Mouse (Mus musculus): ENCODE measurements around the gene Idh3a. TPM values are rescaled to one million over a fixed set of nuclear protein-coding genes. Genes with fewer than 3 reads are reported as not detected.
A peak's percentile ranks its signal among the peaks of the same experiment; 100 is the strongest.

Gene Idh3a
- total and polyA plus RNA-seq, 3 experiments = 160 to 282 (median 205) TPM

- 0 out of 2 replicates have a peak, but pooled peaks have one; percentile 22 for TF ChIP-seq TCF12 (IDR thresholded peaks at IDR 0.05; ENCODE audit: low read depth, low read length)
- no peak for TF ChIP-seq ZKSCAN1 (IDR thresholded peaks at IDR 0.05; ENCODE audit: low read depth, low read length)
- TF ChIP-seq JUND (IDR thresholded peaks at IDR 0.05; ENCODE audit: low read depth, low read length) = no peak
- no peak for TF ChIP-seq SMC3 (IDR thresholded peaks at IDR 0.05; ENCODE audit: low read depth, low read length)
- TF ChIP-seq TAL1 (IDR thresholded peaks at IDR 0.05; ENCODE audit: low read length) = no peak
Measured at GRCm38 (mm10) chr9:54586199-54587061, at the start of gene Idh3a (continued).

- H3K4me1 ChIP-seq (ENCODE audit: control insufficient read depth in 1 of 2, insufficient read depth in 2 of 2, low read length in 2 of 2) = no peaks in the 10 kb centered on the region
- H3K9me3 ChIP-seq (replicated peaks; ENCODE audit: insufficient read depth, low read length) = no peaks in the 10 kb centered on the region
- no peak overlapping the region for H3K27ac ChIP-seq (ENCODE audit: control insufficient read depth, low read depth, low read length)
- DNase-seq (ENCODE audit: low read depth, low spot score) = no peak
- H3K79me2 ChIP-seq (ENCODE audit: control insufficient read depth, insufficient read depth, low read length, poor library complexity) = no peaks in the 10 kb centered on the region
- no peaks in the 10 kb centered on the region for H3K36me3 ChIP-seq (ENCODE audit: control insufficient read depth in 1 of 2, insufficient read depth in 2 of 2, low read length in 2 of 2)
- H3K27me3 ChIP-seq (ENCODE audit: control insufficient read depth in 1 of 2, insufficient read depth in 2 of 2, low read length in 2 of 2) = peaks cover 2 to 7% of the 10 kb centered on the region in 2 experiments
- no peak overlapping the region for H3K4me3 ChIP-seq (ENCODE audit: control insufficient read depth in 1 of 2, insufficient read depth in 1 of 2, low read depth in 2 of 2, low read length in 2 of 2)
- no peak overlapping the region for H3K9ac ChIP-seq (ENCODE audit: control insufficient read depth, low read depth, low read length, poor library complexity, severe bottlenecking)
- TF ChIP-seq POLR2AphosphoS2 (IDR thresholded peaks at IDR 0.05; ENCODE audit: low read length) = no peak
- no peak for TF ChIP-seq KAT2A (conservative IDR thresholded peaks at IDR 0.05; ENCODE audit: low read depth, low read length)
- TF ChIP-seq SMC3 (IDR thresholded peaks at IDR 0.05; ENCODE audit: low read depth, low read length) = no peak
- TF ChIP-seq ELF1 (IDR thresholded peaks at IDR 0.05; ENCODE audit: low read depth, low read length) = no peak
- no peak for TF ChIP-seq POLR2AphosphoS5 (IDR thresholded peaks at IDR 0.05; ENCODE audit: borderline replicate concordance, low read depth, low read length)
- no peak for TF ChIP-seq ZNF384 (IDR thresholded peaks at IDR 0.05; ENCODE audit: low read depth, low read length)
- no peak for TF ChIP-seq NELFE (IDR thresholded peaks at IDR 0.05; ENCODE audit: low read depth, low read length)
- TF ChIP-seq TCF12 (IDR thresholded peaks at IDR 0.05; ENCODE audit: low read depth, low read length) = no peak
- no peak for TF ChIP-seq HCFC1 (IDR thresholded peaks at IDR 0.05; ENCODE audit: low read depth, low read length)
- TF ChIP-seq ETS1 (IDR thresholded peaks at IDR 0.05; ENCODE audit: low read depth, low read length) = no peak
- no peak for TF ChIP-seq POLR2A (IDR thresholded peaks at IDR 0.05; ENCODE audit: control insufficient read depth in 1 of 2, insufficient read depth in 1 of 2, low read depth in 1 of 2, low read length in 2 of 2, poor library complexity in 1 of 2)
- TF ChIP-seq ZC3H11A (IDR thresholded peaks at IDR 0.05; ENCODE audit: low read depth, low read length) = no peak
- no peak for TF ChIP-seq GABPA (IDR thresholded peaks at IDR 0.05; ENCODE audit: low read depth, low read length)
- no peak for TF ChIP-seq MYB (IDR thresholded peaks at IDR 0.05; ENCODE audit: low read depth, low read length)
- TF ChIP-seq ZKSCAN1 (IDR thresholded peaks at IDR 0.05; ENCODE audit: low read depth, low read length) = no peak
- no peak for TF ChIP-seq MAFK (IDR thresholded peaks at IDR 0.05; ENCODE audit: borderline replicate concordance, low read depth, low read length)
- TF ChIP-seq BHLHE40 (IDR thresholded peaks at IDR 0.05; ENCODE audit: borderline replicate concordance, low read depth, low read length) = no peak
- no peak for TF ChIP-seq JUND (IDR thresholded peaks at IDR 0.05; ENCODE audit: low read depth, low read length)
- TF ChIP-seq UBTF (IDR thresholded peaks at IDR 0.05; ENCODE audit: borderline replicate concordance, insufficient read depth, low read depth, low read length) = no peak
Measured at GRCm38 (mm10) chr9:54537030-54537429, 49.1 kb upstream of the Idh3a start.

All from MEL (cell line).